Mouse (Mus musculus) liver, embryonic 14.5 days (tissue): ENCODE measurements around the gene Map3k5. TPM values are rescaled to one million over a fixed set of nuclear protein-coding genes. Genes with fewer than 3 reads are reported as not detected.

Experiments
- ATAC-seq: fragments of 200-750 bp; cut with Nextera tagmentation; 2 replicates; pipeline ENCODE4 v1.8.0; 2017; ENCODE audit warnings: moderate number of reproducible peaks, mild to moderate bottlenecking, moderate library complexity; ENCODE audit not compliant: insufficient read depth
- DNase-seq, 3 experiments: peaks; one replicate each; pipeline ENCODE4 v3.0.0-alpha.2; 2012 to 2013; ENCODE audit warnings: low read depth in 3 of 3, low spot score in 3 of 3
- H3K27ac ChIP-seq: fragments of 300-500 bp; sonication (generic); 2 replicates; pipeline ENCODE4 v1.5.1; 2014; ENCODE audit warnings: moderate library complexity, mild to moderate bottlenecking, control low read depth, inconsistent platforms
- H3K27me3 ChIP-seq: fragments of 300-500 bp; sonication (generic); 2 replicates; pipeline ENCODE4 v1.6.1; 2014; ENCODE audit warnings: mild to moderate bottlenecking, low read length, moderate library complexity; ENCODE audit not compliant: control insufficient read depth, insufficient read depth
- H3K36me3 ChIP-seq: fragments of 300-500 bp; sonication (generic); replicated peaks from 2 replicates; pipeline ENCODE4 v1.6.1; 2014; ENCODE audit warnings: low read depth; ENCODE audit not compliant: control insufficient read depth, insufficient read depth
- H3K4me1 ChIP-seq, 2 experiments: fragments of 200-500 bp in 1 of 2; fragments of 300-500 bp in 1 of 2; sonication (generic) in 1 of 2; replicated peaks; 2 replicates each; pipeline ENCODE4 v1.6.1; 2012 to 2014; ENCODE audit warnings: antibody characterized with exemption in 1 of 2, inconsistent platforms in 1 of 2, low read length in 1 of 2; ENCODE audit not compliant: control insufficient read depth in 2 of 2, insufficient read depth in 2 of 2
- H3K4me2 ChIP-seq: fragments of 300-500 bp; sonication (generic); 2 replicates; pipeline ENCODE4 v1.6.1; 2014; ENCODE audit warnings: low read depth, mild to moderate bottlenecking, control low read depth, moderate library complexity
- H3K4me3 ChIP-seq, 2 experiments: fragments of 200-500 bp in 1 of 2; fragments of 300-500 bp in 1 of 2; sonication (generic) in 1 of 2; 2 replicates each; pipeline ENCODE4 v1.5.1; 2012 to 2014; ENCODE audit warnings: low read depth in 2 of 2, low read length in 2 of 2, mild to moderate bottlenecking in 2 of 2, control low read depth in 1 of 2, inconsistent platforms in 1 of 2, moderate library complexity in 1 of 2; ENCODE audit not compliant: insufficient read depth in 1 of 2
- H3K9ac ChIP-seq: fragments of 300-500 bp; sonication (generic); replicated peaks from 2 replicates; pipeline ENCODE4 v1.6.1; 2014; ENCODE audit warnings: mild to moderate bottlenecking, control low read depth, moderate library complexity
- H3K9me3 ChIP-seq: fragments of 300-500 bp; sonication (generic); 2 replicates; pipeline ENCODE4 v1.6.1; 2016; ENCODE audit warnings: low read length, mixed read lengths; ENCODE audit not compliant: control insufficient read depth
- CTCF ChIP-seq: IDR thresholded peaks from 2 replicates; pipeline ENCODE4 v1.5.1; 2016; ENCODE audit warnings: antibody characterized with exemption, low read depth, control low read depth
- EP300 ChIP-seq: IDR thresholded peaks from 2 replicates; pipeline ENCODE4 v1.6.1; 2016; ENCODE audit warnings: antibody characterized with exemption, low read depth
- WGBS: fragments of 180-500 bp; shearing (Covaris S2); extraction: QIAGEN DNeasy Blood & Tissue Kit; methylation state at CpG from one replicate; pipeline ENCODE4 v1.1.7; 2014; ENCODE audit not compliant: insufficient replicate concordance; 5-methylcytosine and 5-hydroxymethylcytosine counted together
- polyA plus RNA-seq, 2 experiments: library from polyadenylated mRNA; depleted of rRNA in 1 of 2; stranded (reverse) in 1 of 2; unstranded in 1 of 2; fragments of >200 nt; fragmentation: Nextera tagmentation in 1 of 2; extraction: Ambion mirVana in 1 of 2; gene quantifications; 2 replicates each; pipeline versions ENCODE4 v1.2.1 to v1.2.3; 2012 to 2014

Gene Map3k5
- polyA plus RNA-seq, 2 experiments, result 1.0 to 1.1 TPM

- DNase-seq (no peak), ATAC-seq (no peak)
- H3K27ac ChIP-seq, result no peak overlapping the region
- no peak overlapping the region for H3K4me2 ChIP-seq
- H3K4me1 ChIP-seq, result peaks cover 0 to 4% of the 10 kb centered on the region in 2 experiments; a peak in 1 of 4 replicates
- WGBS, result 65% methylated on average over 11 of the region's 11 CpGs
- H3K4me3 ChIP-seq, result no peak overlapping the region
- TF ChIP-seq CTCF, result no peak
- TF ChIP-seq EP300, result no peak
- no peaks in the 10 kb centered on the region for H3K9me3 ChIP-seq
- H3K9ac ChIP-seq, result no peak overlapping the region
- no peaks in the 10 kb centered on the region for H3K27me3 ChIP-seq
- no peaks in the 10 kb centered on the region for H3K36me3 ChIP-seq
Observed at GRCm38 (mm10) chr10:19948381-19948780, 14.1 kb downstream of the Map3k5 start.

GRCm38 (mm10) chr10:19949106-19949505 is 14.8 kb downstream of the Map3k5 start:
- no peak overlapping the region for H3K4me3 ChIP-seq
- no peak for DNase-seq
- WGBS, result 68% methylated on average over 4 of the region's 4 CpGs
- ATAC-seq, result no peak
- no peaks in the 10 kb centered on the region for H3K9me3 ChIP-seq
- H3K4me2 ChIP-seq, result no peak overlapping the region
- no peak for TF ChIP-seq EP300
- no peak for TF ChIP-seq CTCF
- no peaks in the 10 kb centered on the region for H3K36me3 ChIP-seq
- no peak overlapping the region for H3K9ac ChIP-seq
- peaks cover 0 to 4% of the 10 kb centered on the region in 2 experiments; a peak in 1 of 4 replicates for H3K4me1 ChIP-seq
- H3K27me3 ChIP-seq, result no peaks in the 10 kb centered on the region
- H3K27ac ChIP-seq, result no peak overlapping the region

- no peaks in the 10 kb centered on the region for H3K9me3 ChIP-seq
- ATAC-seq (no peak), DNase-seq (no peak)
- peaks cover 0 to 12% of the 10 kb centered on the region in 2 experiments; a peak in 2 of 4 replicates for H3K4me1 ChIP-seq
- H3K27ac ChIP-seq, result no peak overlapping the region
- TF ChIP-seq CTCF (no peak), EP300 (no peak)
- H3K4me2 ChIP-seq, result no peak overlapping the region
- 66% methylated on average over 11 of the region's 11 CpGs for WGBS
- no peaks in the 10 kb centered on the region for H3K27me3 ChIP-seq
- H3K4me3 ChIP-seq, result no peak overlapping the region
- no peaks in the 10 kb centered on the region for H3K36me3 ChIP-seq
- H3K9ac ChIP-seq, result no peak overlapping the region
Observed at GRCm38 (mm10) chr10:19953032-19953761, 18.9 kb downstream of the Map3k5 start.

- Histone ChIP-seq H3K36me3 (no peaks in the 10 kb centered on the region), H3K27ac (no peak overlapping the region), H3K9ac (no peak overlapping the region), H3K27me3 (no peaks in the 10 kb centered on the region), H3K4me1 (peaks cover 0 to 12% of the 10 kb centered on the region in 2 experiments; a peak in 2 of 4 replicates), H3K4me3 (no peak overlapping the region), H3K4me2 (no peak overlapping the region), H3K9me3 (no peaks in the 10 kb centered on the region)
- TF ChIP-seq EP300 (no peak), CTCF (no peak)
- ATAC-seq (no peak), DNase-seq (no peak)
- 24% methylated on average over 3 of the region's 3 CpGs for WGBS
Observed at GRCm38 (mm10) chr10:19954572-19954971, 20.3 kb downstream of the Map3k5 start.

GRCm38 (mm10) chr10:19955817-19956216 is 21.5 kb downstream of the Map3k5 start:
- Histone ChIP-seq H3K4me1 (peaks cover 0 to 12% of the 10 kb centered on the region in 2 experiments; a peak in 2 of 4 replicates), H3K27ac (no peak overlapping the region), H3K9me3 (no peaks in the 10 kb centered on the region), H3K4me3 (no peak overlapping the region), H3K4me2 (no peak overlapping the region), H3K36me3 (no peaks in the 10 kb centered on the region), H3K9ac (no peak overlapping the region), H3K27me3 (no peaks in the 10 kb centered on the region)
- WGBS, result 75% methylated on average over 6 of the region's 6 CpGs
- ATAC-seq (no peak), DNase-seq (no peak)
- TF ChIP-seq CTCF (no peak), EP300 (no peak)
